Mouse (Mus musculus) midbrain, embryonic 16.5 days (tissue): Measurements from ENCODE around the gene Prkcq. TPM values are rescaled to one million over a fixed set of nuclear protein-coding genes. Genes with fewer than 3 reads are reported as not detected.

ENCODE experiments used
- ATAC-seq: fragments of 200-750 bp; cut with Nextera tagmentation; 2 replicates; pipeline ENCODE4 v1.8.0; 2017; ENCODE audit warnings: moderate TSS enrichment
- H3K27ac ChIP-seq: fragments of 300-500 bp; sonication (generic); 2 replicates; pipeline ENCODE4 v1.5.1; 2014; ENCODE audit warnings: mild to moderate bottlenecking, low read length, mixed read lengths
- H3K27me3 ChIP-seq: fragments of 300-500 bp; sonication (generic); 2 replicates; pipeline ENCODE4 v1.6.1; 2014; ENCODE audit warnings: low read depth, low read length, mixed read lengths; ENCODE audit not compliant: control insufficient read depth, insufficient read depth
- H3K36me3 ChIP-seq: fragments of 300-500 bp; sonication (generic); 2 replicates; pipeline ENCODE4 v1.6.1; 2014; ENCODE audit warnings: mild to moderate bottlenecking, low read length, moderate library complexity, mixed read lengths; ENCODE audit not compliant: control insufficient read depth, insufficient read depth
- H3K4me1 ChIP-seq: fragments of 300-500 bp; sonication (generic); 2 replicates; pipeline ENCODE4 v1.6.1; 2014; ENCODE audit warnings: mild to moderate bottlenecking, low read length, mixed read lengths; ENCODE audit not compliant: control insufficient read depth, insufficient read depth
- H3K4me2 ChIP-seq: fragments of 300-500 bp; sonication (generic); 2 replicates; pipeline ENCODE4 v1.6.1; 2014; ENCODE audit warnings: mild to moderate bottlenecking, low read length, mixed read lengths
- H3K4me3 ChIP-seq: fragments of 300-500 bp; sonication (generic); 2 replicates; pipeline ENCODE4 v1.5.1; 2014; ENCODE audit warnings: low read depth, mild to moderate bottlenecking, low read length, moderate library complexity, mixed read lengths
- H3K9ac ChIP-seq: fragments of 300-500 bp; sonication (generic); 2 replicates; pipeline ENCODE4 v1.6.1; 2014; ENCODE audit warnings: low read depth, low read length, mixed read lengths
- H3K9me3 ChIP-seq: fragments of 300-500 bp; sonication (generic); replicated peaks from 2 replicates; pipeline ENCODE4 v1.6.1; 2014; ENCODE audit warnings: mild to moderate bottlenecking, low read length, mixed read lengths; ENCODE audit not compliant: control insufficient read depth, poor library complexity, severe bottlenecking
- WGBS: fragments of 180-500 bp; shearing (Covaris S2); extraction: QIAGEN DNeasy Blood & Tissue Kit; methylation state at CpG from one replicate; pipeline ENCODE4 v1.1.7; 2014; 5-methylcytosine and 5-hydroxymethylcytosine counted together
- polyA plus RNA-seq: library from polyadenylated mRNA; unstranded; fragments of >200 nt; fragmentation: Nextera tagmentation; extraction: Ambion mirVana; gene quantifications from 2 replicates; pipeline ENCODE4 v1.2.1, GENCODE M21; 2015

Prkcq gene
- polyA plus RNA-seq, 1 experiment from 2014 or later: 7.8 TPM

DNA sequence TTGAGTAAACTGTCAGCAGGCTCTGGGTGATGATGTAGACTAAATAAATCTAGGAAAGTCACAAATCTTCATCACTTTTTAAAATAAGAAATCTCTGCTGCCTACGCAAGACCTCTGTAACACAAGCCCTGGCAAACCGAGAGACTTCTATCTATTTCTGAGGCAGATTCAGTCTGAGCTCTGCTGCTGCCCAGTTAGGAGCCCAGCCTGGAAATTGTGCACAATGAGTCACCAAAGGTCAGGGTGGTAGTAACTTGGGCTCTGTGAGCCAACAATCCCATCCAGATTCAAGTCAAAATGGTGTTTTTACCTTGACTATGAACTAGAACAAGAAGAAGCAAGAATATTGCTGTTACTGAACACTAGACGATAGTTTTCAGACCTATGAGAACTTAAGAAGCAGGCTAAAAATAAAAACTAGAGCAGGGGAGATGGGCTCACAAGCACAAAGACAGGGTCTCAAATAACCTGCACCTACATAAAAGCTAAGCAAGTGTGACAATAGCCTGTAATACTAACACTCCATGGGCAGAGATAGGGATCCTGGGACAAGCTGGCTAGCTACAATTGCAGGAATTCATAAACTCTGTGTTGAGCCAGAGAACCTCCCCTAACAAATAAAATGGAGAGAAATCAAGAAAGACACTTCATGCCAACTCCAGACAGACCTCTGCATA is 53.0 kb downstream of the Prkcq start:
- no peak overlapping the region for H3K4me3 ChIP-seq
- no peak overlapping the region for H3K27ac ChIP-seq
- H3K36me3 ChIP-seq: no peaks in the 10 kb centered on the region
- no peaks in the 10 kb centered on the region for H3K27me3 ChIP-seq
- H3K9ac ChIP-seq: no peak overlapping the region
- WGBS: 88% methylated on average over 3 of the region's 3 CpGs
- no peaks in the 10 kb centered on the region for H3K9me3 ChIP-seq
- ATAC-seq: no peak
- no peaks in the 10 kb centered on the region for H3K4me1 ChIP-seq
- H3K4me2 ChIP-seq: no peak overlapping the region

- H3K4me2 ChIP-seq: no peak overlapping the region
- no peaks in the 10 kb centered on the region for H3K27me3 ChIP-seq
- no peaks in the 10 kb centered on the region for H3K36me3 ChIP-seq
- H3K27ac ChIP-seq: no peak overlapping the region
- ATAC-seq: no peak
- no peaks in the 10 kb centered on the region for H3K9me3 ChIP-seq
- WGBS: 75% methylated on average over 5 of the region's 5 CpGs
- no peak overlapping the region for H3K9ac ChIP-seq
- H3K4me3 ChIP-seq: no peak overlapping the region
- no peaks in the 10 kb centered on the region for H3K4me1 ChIP-seq
Measured at GRCm38 (mm10) chr2:11225485-11225876, 53.6 kb downstream of the Prkcq start.

GRCm38 (mm10) chr2:11226555-11226954 is 54.6 kb downstream of the Prkcq start:
- Histone ChIP-seq H3K27me3 (no peaks in the 10 kb centered on the region), H3K9me3 (no peaks in the 10 kb centered on the region), H3K27ac (no peak overlapping the region), H3K36me3 (no peaks in the 10 kb centered on the region), H3K4me3 (no peak overlapping the region), H3K9ac (no peak overlapping the region), H3K4me1 (no peaks in the 10 kb centered on the region), H3K4me2 (no peak overlapping the region)
- ATAC-seq: no peak
- WGBS: 91% methylated on average over 7 of the region's 7 CpGs

- Histone ChIP-seq H3K9ac (no peak overlapping the region), H3K36me3 (no peaks in the 10 kb centered on the region), H3K4me1 (no peaks in the 10 kb centered on the region), H3K27me3 (no peaks in the 10 kb centered on the region), H3K27ac (no peak overlapping the region), H3K9me3 (no peaks in the 10 kb centered on the region), H3K4me2 (no peak overlapping the region), H3K4me3 (no peak overlapping the region)
- 62% methylated on average over 2 of the region's 2 CpGs for WGBS
- ATAC-seq: no peak
Measured at GRCm38 (mm10) chr2:11229126-11229525, 57.2 kb downstream of the Prkcq start.

DNA sequence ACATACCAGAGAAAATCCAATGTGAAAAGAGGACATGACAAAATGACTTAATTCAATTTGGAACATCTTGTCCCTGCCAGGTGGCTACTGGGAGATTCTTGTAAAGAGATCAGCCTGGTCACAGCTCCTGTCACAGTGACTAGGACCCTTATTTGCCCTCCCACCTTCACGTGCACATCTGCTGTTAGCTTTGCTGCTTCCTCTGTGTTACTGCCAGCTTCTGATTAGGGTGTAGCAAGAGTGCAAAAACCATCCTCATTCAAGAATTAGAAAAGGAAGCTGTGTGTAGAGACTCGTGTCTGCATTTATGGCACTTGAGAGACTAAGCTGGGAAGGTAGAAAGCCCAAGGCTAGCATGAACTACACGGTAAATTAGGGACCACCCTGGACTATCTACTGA is 59.2 kb downstream of the Prkcq start:
- no peak overlapping the region for H3K9ac ChIP-seq
- WGBS: 62% methylated on average over 3 of the region's 3 CpGs
- no peaks in the 10 kb centered on the region for H3K36me3 ChIP-seq
- H3K4me3 ChIP-seq: no peak overlapping the region
- no peaks in the 10 kb centered on the region for H3K4me1 ChIP-seq
- no peak for ATAC-seq
- H3K4me2 ChIP-seq: no peak overlapping the region
- no peaks in the 10 kb centered on the region for H3K9me3 ChIP-seq
- no peaks in the 10 kb centered on the region for H3K27me3 ChIP-seq
- no peak overlapping the region for H3K27ac ChIP-seq

DNA sequence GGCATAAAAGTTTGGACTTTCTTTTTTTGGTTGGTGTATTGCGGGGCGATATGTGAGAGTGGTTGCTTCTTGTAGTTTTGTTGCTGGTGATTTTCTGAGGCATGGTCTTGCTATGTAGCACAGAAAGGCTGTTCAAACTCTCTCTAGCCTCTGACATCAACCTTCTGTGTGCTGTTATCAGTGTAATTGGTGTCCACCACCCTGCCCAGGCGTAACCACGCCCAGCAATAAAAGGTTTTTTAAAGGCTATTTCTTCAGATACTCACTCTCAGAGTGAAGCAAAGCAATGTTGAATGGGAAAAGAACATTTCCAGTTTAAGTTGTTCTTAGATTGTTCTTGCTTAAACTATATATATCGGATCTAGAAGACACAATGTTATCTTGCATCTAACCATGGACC is 60.1 kb downstream of the Prkcq start:
- Histone ChIP-seq H3K9me3 (no peaks in the 10 kb centered on the region), H3K27ac (no peak overlapping the region), H3K4me1 (no peaks in the 10 kb centered on the region), H3K4me3 (no peak overlapping the region), H3K9ac (no peak overlapping the region), H3K4me2 (no peak overlapping the region), H3K36me3 (no peaks in the 10 kb centered on the region), H3K27me3 (no peaks in the 10 kb centered on the region)
- 96% methylated on average over 5 of the region's 5 CpGs for WGBS
- ATAC-seq: no peak

GRCm38 (mm10) chr2:11238254-11238653 is 66.3 kb downstream of the Prkcq start:
- Histone ChIP-seq H3K36me3 (no peaks in the 10 kb centered on the region), H3K27me3 (no peaks in the 10 kb centered on the region), H3K4me1 (no peaks in the 10 kb centered on the region), H3K4me2 (no peak overlapping the region), H3K9me3 (no peaks in the 10 kb centered on the region), H3K4me3 (no peak overlapping the region), H3K27ac (no peak overlapping the region), H3K9ac (no peak overlapping the region)
- no peak for ATAC-seq
- 95% methylated on average over 4 of the region's 4 CpGs for WGBS

DNA sequence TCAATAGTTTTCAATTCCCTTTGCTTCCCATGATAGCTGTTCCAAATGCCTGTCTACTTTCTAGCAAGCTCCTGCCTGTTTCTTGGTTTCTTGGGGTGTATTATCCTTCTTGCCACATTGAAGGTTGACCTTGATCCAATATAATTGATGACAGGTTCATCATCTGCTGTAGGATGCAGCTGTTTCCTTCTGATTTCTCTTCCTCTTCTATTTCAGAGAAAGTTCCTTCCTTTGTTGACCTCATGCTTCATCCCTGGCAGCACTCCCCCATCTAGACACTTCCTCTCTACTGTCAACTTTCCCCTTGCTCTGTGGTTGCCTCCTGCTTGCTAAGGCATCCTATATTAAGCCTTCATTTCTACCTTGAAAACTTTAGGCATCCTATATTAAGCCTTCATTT is 67.6 kb downstream of the Prkcq start:
- Histone ChIP-seq H3K36me3 (no peaks in the 10 kb centered on the region), H3K4me3 (no peak overlapping the region), H3K4me2 (no peak overlapping the region), H3K4me1 (no peaks in the 10 kb centered on the region), H3K27ac (no peak overlapping the region), H3K9ac (no peak overlapping the region), H3K9me3 (no peaks in the 10 kb centered on the region), H3K27me3 (no peaks in the 10 kb centered on the region)
- no peak for ATAC-seq

GRCm38 (mm10) chr2:11245926-11246325 is 74.0 kb downstream of the Prkcq start:
- Histone ChIP-seq H3K27me3 (no peaks in the 10 kb centered on the region), H3K9me3 (no peaks in the 10 kb centered on the region), H3K4me1 (no peaks in the 10 kb centered on the region), H3K36me3 (no peaks in the 10 kb centered on the region), H3K4me3 (no peak overlapping the region), H3K4me2 (no peak overlapping the region), H3K27ac (no peak overlapping the region), H3K9ac (no peak overlapping the region)
- WGBS: 77% methylated on average over 7 of the region's 7 CpGs
- ATAC-seq: no peak
